Mouse (Mus musculus) adrenal gland, postnatal 14 days (tissue): ENCODE results near the gene Nfia. TPM values are rescaled to one million over a fixed set of nuclear protein-coding genes. Genes with fewer than 3 reads are reported as not detected.

Experiments
- DNase-seq: peaks from one replicate; pipeline ENCODE4 v3.0.0; 2021; ENCODE audit warnings: mixed read lengths
- total RNA-seq: library from RNA; stranded (reverse); gene quantifications from 2 replicates; pipeline ENCODE4 v1.2.3, GENCODE M21; 2021

Gene Nfia
- total RNA-seq, 1 experiment from 2014 or later, result 201 TPM

DNA sequence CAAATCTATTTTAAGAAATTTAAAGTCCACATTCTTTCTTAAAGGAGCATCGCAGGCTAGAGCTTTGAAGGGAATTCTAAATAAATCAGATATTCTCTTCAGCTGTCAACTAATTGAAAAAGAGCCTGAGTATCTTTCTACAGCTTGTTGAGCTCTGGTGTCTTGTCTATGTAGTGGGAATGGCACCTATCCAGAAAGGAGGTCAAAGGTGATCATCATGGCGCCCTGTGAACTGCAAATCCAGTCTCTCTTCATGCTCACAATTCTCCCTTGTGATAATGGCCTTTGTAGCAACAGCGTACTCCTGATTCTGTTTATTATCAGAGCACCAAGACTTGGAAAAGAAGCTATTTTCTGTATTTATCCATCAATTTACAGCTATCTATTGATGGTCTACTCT is 6.4 kb upstream of the Nfia start:
- DNase-seq, result no peak

GRCm38 (mm10) chr4:97767025-97767424 is 5.5 kb upstream of the Nfia start:
- no peak for DNase-seq

DNA sequence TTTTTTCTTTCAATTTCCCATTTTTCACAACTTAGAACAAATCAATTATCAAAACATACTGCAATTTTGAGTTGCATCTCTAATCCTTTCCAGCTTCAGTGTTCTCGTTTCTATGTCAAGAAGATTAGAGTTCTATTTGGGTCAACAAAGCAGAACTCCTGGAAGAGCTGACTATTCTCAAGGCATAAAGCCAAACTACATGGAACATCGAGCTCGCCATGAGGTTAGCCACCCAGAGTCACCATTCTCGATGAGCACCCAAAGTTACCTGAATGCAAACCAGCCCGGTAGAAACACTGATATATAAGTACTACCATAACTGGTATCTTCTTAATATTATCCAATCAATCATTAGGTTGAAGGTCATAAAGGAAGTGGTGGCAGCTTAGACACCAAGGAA is 5.0 kb upstream of the Nfia start:
- no peak for DNase-seq

- no peak for DNase-seq
These were observed 2.7 kb upstream of the Nfia start for GRCm38 (mm10) chr4:97769861-97770260.

- no peak for DNase-seq
These were observed 1.1 kb upstream of the Nfia start for GRCm38 (mm10) chr4:97771426-97771825.

DNA sequence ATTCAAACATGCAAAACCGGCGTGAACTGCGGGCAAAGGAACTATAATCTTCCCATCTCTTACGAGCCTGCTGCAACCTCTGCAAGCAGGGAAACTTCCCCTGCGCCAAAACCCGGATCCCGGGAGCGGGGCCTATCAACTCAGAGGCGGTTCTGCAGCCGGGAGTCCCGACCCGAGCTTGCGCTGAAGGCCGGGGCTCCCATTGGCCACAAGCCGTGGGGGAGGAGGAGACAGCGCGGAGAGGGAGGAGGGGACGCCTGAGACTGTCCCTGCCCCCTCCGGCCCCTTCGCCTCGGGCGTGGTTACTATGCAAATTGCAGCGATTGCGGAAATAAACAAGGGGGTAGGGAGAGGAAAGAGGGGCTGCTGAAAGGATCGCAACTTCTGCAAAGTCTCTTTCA is 450 bp upstream of the Nfia start:
- peak; percentile 100 for DNase-seq

GRCm38 (mm10) chr4:97773110-97773593 is 618 bp downstream of the Nfia start:
- peak; percentile 94 for DNase-seq

DNA sequence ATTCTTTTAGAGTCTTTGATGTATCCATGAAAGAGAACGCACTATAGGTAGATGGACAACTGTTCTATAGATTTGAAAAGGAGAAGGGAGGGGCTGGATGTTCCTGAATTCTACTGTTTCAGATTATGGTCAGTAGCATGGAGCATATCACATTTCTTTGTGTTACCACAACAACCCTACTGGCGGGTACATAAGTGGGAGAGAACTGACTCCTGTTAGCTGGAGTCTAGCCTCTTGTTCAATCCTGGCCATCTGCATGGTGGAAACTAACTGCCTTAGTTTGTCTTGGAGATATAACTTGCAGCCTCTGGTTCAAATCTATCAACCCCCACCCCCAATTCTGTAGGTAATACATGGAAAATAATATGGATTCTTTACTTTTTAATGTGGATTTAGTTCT is 1.3 kb downstream of the Nfia start:
- no peak for DNase-seq

- DNase-seq, result no peak
These were observed 2.0 kb downstream of the Nfia start for GRCm38 (mm10) chr4:97774446-97774950.

GRCm38 (mm10) chr4:97775059-97775458 is 2.5 kb downstream of the Nfia start:
- DNase-seq, result peak; percentile 90

GRCm38 (mm10) chr4:97775494-97776265 is 3.1 kb downstream of the Nfia start:
- peak; percentile 51 for DNase-seq

DNA sequence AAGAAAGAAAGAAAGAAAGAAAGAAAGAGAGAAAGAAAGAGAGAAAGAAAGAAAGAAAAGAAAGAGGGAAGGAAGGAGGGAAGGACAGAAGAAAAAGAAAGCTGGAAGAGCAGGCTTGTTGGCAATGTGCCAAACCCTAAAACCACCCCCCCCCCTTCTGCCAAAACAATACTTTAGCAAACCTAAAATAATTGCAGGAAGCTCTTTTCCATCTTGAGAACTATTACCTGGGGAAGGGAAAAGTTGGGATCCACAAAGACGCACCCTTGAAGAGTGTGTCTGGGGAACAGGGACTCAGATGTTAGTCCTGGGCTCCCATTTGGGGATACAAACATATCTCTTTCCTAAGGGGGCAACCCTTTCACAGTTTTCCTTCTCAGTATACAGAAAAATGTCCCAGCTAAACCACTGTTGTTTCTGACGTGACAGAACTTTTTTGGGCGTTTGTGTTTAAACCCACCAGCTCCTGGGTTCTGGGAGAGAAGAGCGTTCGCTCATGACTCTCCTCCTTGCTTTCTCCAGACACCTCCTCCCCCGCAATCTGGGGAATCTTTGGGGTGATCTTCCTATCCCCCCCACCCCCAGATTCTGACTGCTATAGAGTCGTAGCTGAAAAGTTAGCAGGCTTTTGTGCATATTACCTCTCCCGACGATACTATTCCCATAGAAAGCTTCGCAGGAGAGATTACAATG is 4.0 kb downstream of the Nfia start:
- peak; percentile 43 for DNase-seq

DNA sequence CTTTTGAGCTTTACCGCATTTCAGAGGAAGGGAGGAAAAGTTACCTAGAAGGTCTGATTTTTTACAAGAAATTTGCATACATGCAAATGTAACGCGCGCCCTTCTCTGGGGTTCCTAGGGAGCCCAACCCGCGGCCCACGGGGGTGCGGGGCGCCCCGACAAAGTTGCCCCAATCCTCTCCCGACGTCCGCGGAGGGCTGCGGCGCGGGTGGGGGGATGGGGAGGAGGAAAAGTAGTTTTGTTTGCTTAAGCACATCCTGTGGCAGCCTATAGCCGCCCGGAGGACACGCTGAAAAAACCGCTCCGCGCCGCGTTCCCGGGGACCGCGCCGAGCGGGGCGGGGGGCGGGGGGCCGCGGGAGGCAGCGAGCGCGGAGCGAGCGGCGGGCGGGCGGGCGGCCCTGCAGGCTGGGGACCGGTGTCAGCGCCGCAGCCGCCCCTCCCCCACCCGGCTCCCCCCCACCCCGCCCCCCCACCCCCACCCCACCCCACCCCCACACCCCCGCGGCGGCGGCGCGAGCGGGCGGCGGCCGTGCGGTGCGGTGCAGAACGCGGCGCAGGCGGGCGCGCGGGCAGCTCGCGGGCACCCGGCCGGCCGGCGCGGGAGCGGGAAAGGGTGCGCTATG is 4.7 kb downstream of the Nfia start:
- peak; percentile 77 for DNase-seq

GRCm38 (mm10) chr4:97777706-97778176 is 5.2 kb downstream of the Nfia start, which contains the start of gene E130114P18Rik:
E130114P18Rik (minus strand) TSS chr4:97778078.
- peak; percentile 79 for DNase-seq

GRCm38 (mm10) chr4:97778211-97779002 is 5.9 kb downstream of the Nfia start:
- DNase-seq, result peak; percentile 59

DNA sequence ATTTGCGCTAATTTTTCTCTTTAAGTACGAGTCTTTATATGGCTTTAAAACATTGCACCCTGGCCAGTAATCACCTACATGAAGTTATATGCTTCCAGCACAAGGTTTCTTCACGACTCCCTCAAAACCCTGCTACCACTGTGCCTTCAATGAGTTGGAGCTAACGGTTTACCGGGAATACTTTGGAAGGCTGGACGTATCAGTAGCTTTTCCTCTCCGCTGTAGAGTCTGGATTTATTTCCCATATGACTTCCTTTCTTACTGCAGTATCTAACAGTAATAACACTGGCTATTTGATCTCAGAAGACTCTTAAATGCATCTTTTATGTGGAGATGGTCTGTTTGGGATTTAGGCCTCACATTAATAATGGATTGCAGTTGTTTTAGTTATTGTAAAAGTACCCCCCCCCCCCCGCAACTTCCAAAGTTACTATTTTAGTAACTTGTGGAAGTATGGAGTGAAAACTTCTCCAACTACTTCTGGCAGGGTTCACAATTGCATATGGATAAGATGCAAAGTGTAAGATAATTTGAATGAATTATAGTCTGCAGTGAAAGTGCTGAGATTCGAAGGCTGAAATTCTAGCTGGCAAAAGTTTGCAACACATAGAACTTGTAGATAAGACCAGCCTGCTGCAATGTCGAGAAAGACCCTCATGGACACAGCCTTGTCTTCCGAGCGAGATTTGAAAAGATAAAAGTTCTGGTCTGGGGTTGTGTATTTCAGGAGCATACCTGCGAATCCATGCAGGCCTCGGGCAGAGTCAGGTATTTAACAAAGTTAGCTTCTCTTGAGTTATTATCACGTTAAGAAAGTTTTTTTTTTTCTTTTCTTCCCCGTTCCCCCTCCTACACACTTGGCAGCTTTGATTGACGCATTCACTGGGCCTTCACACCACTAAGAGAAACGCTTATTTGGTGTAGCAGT is 6.7 kb downstream of the Nfia start:
- no peak for DNase-seq

DNA sequence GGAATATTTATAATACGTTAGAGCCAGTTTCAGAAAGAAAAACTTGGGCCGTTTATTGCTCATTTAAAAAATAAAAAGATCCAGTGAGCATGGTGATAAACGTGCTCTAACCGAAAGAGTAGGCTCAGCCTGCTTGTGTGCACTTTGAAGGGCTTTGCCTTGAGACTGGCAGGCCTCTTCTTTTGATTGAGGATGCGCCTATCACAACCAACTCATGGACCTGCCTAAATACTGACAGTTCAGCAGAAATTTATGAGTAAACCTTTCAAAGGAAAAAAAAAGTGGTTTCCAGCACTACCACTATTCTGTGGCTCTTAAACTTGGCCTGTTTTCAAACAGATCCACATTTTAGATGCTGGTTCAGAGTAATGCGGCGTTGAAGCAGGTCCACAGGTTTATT is 7.5 kb downstream of the Nfia start:
- DNase-seq, result peak; percentile 64

GRCm38 (mm10) chr4:97780666-97781435 is 8.3 kb downstream of the Nfia start:
- DNase-seq, result no peak

- no peak for DNase-seq
These were observed 9.5 kb downstream of the Nfia start for GRCm38 (mm10) chr4:97782069-97782468.

DNA sequence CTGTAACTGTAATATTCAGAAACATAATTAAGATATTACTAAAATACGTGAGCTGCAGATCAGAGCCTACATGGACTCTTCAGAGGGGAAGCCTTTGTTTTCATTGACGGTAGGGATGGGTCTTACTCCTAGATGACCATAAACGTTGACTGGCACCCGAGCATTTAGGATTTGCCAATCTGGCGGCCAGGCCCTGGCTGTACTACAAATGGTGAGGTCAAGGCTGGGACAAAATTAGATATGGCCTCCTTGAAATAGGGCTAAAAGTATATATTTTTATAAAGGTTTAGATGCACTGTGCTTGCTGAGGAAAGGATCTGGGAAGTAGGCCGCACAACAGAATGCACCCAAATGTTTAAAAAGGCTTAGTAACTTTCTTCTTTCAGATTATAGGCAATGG is 10.0 kb downstream of the Nfia start:
- peak; percentile 38 for DNase-seq
